Mouse (Mus musculus): ENCODE data around the gene Plin4. TPM values are rescaled to one million over a fixed set of nuclear protein-coding genes. Genes with fewer than 3 reads are reported as not detected.
"Not testable (repeated sequence)": the region's sequence is repeated elsewhere in the genome, so short reads cannot be mapped to it uniquely, and the experiment has no call there.

The Plin4 gene
- total RNA-seq, 2 experiments from 2014 or later, result 1.3 to 2.5 TPM

GRCm38 (mm10) chr17:56066451-56066850, 43.2 kb downstream of the Plin4 start:
- no peak for DNase-seq (ENCODE audit: low spot score in 2 of 2)

- DNase-seq (ENCODE audit: low spot score in 2 of 2), result not testable (repeated sequence)
Observed at GRCm38 (mm10) chr17:56065715-56066114, 43.9 kb downstream of the Plin4 start.

GRCm38 (mm10) chr17:56062081-56062480, 47.5 kb downstream of the Plin4 start:
- no peak for DNase-seq (ENCODE audit: low spot score in 2 of 2)

- no peak for DNase-seq (ENCODE audit: low spot score in 2 of 2)
Observed at GRCm38 (mm10) chr17:56057381-56058120, 52.1 kb downstream of the Plin4 start.

- no peak for DNase-seq (ENCODE audit: low spot score in 2 of 2)
Observed at GRCm38 (mm10) chr17:56055945-56056678, 53.5 kb downstream of the Plin4 start.

GRCm38 (mm10) chr17:56054938-56055337, 54.7 kb downstream of the Plin4 start:
- no peak for DNase-seq (ENCODE audit: low spot score in 2 of 2)

- DNase-seq (ENCODE audit: low spot score in 2 of 2), result no peak
Observed at GRCm38 (mm10) chr17:56051369-56051768, 58.2 kb downstream of the Plin4 start.

Other genes with a start within 250 kb of the Plin4 start
- gene Zfp119a, start 230.9 kb downstream of the Plin4 start, total RNA-seq (2021), result 1 to 10 TPM; 7.7 to 9.7 TPM
- gene Zfp959, start 217.7 kb downstream of the Plin4 start, total RNA-seq (2021), result 1 to 10 TPM; 8.1 to 8.2 TPM
- gene Zfp119b, start 160.3 kb downstream of the Plin4 start, total RNA-seq (2021), result 1 to 10 TPM; 4.1 to 4.9 TPM
- gene Ebi3, start 157.2 kb downstream of the Plin4 start, total RNA-seq (2021), result 1 to 10 TPM; 1.9 TPM
- gene Yju2, start 150.7 kb downstream of the Plin4 start, total RNA-seq (2021), result 10 to 100 TPM; 15.0 to 16.2 TPM
- 10 to 100 TPM; 38.9 to 44.9 TPM for gene Shd, start 139.3 kb downstream of the Plin4 start, total RNA-seq (2021)
- 10 to 100 TPM; 73.1 to 76.4 TPM for gene Fsd1, start 123.3 kb downstream of the Plin4 start, total RNA-seq (2021)
- 1 to 10 TPM; 4.0 to 4.3 TPM for gene Stap2, start 104.2 kb downstream of the Plin4 start, total RNA-seq (2021)
- 100 to 1,000 TPM; 112 to 119 TPM for gene Mpnd, start 104.1 kb downstream of the Plin4 start, total RNA-seq (2021)
- gene Sh3gl1, start 73.2 kb downstream of the Plin4 start, total RNA-seq (2021), result 10 to 100 TPM; 64.9 to 67.5 TPM
- 1 to 10 TPM; 3.5 to 5.0 TPM for gene Chaf1a, start 69.4 kb downstream of the Plin4 start, total RNA-seq (2021)
- 10 to 100 TPM; 64.4 to 72.8 TPM for gene Ubxn6, start 34.8 kb downstream of the Plin4 start, total RNA-seq (2021)
- 100 to 1,000 TPM; 104 to 115 TPM for gene Hdgfl2, start 30.2 kb downstream of the Plin4 start, total RNA-seq (2021)
- gene Plin5, start 7.8 kb upstream of the Plin4 start, total RNA-seq (2021), result 1 to 10 TPM; 1.1 to 1.4 TPM
- gene Lrg1, start 12.2 kb upstream of the Plin4 start, total RNA-seq (2021), result under 1 TPM; 0.62 to 0.81 TPM
- gene Sema6b, start 30.5 kb upstream of the Plin4 start, total RNA-seq (2021), result 100 to 1,000 TPM; 140 to 142 TPM
- 1 to 10 TPM; 6.2 to 6.6 TPM for gene Tnfaip8l1, start 52.7 kb upstream of the Plin4 start, total RNA-seq (2021)
- gene Mydgf, start 74.1 kb upstream of the Plin4 start, total RNA-seq (2021), result 10 to 100 TPM; 43.3 to 46.0 TPM
- gene Dpp9, start 109.1 kb upstream of the Plin4 start, total RNA-seq (2021), result 10 to 100 TPM; 49.4 to 52.4 TPM
- gene Fem1a, start 147.0 kb upstream of the Plin4 start, total RNA-seq (2021), result 10 to 100 TPM; 41.6 to 44.7 TPM
- 1 to 10 TPM; 6.2 to 7.4 TPM for gene Ticam1, start 167.0 kb upstream of the Plin4 start, total RNA-seq (2021)
- gene Plin3, start 183.1 kb upstream of the Plin4 start, total RNA-seq (2021), result 1 to 10 TPM; 5.1 to 9.1 TPM
- not detected for gene Arrdc5, start 190.5 kb upstream of the Plin4 start, total RNA-seq (2021)
- 1 to 10 TPM; 2.4 to 5.0 TPM for gene Uhrf1, start 193.5 kb upstream of the Plin4 start, total RNA-seq (2021)
- 10 to 100 TPM; 79.7 to 84.5 TPM for gene Kdm4b, start 216.3 kb upstream of the Plin4 start, total RNA-seq (2021)

All from layer of hippocampus, postnatal 14 days (tissue).